Mouse (Mus musculus): ENCODE results near the gene Cacna2d3. TPM values are rescaled to one million over a fixed set of nuclear protein-coding genes. Genes with fewer than 3 reads are reported as not detected.

Gene Cacna2d3
- total and polyA plus RNA-seq, 2 experiments from 2014 or later = 24.0 to 32.8 TPM

GRCm38 (mm10) chr14:29350627-29351026 lies 371.0 kb downstream of the Cacna2d3 start:
- H3K27ac ChIP-seq (ENCODE audit: low read depth, low read length) = no peak overlapping the region
- H3K4me3 ChIP-seq (ENCODE audit: low read depth, low read length) = no peak overlapping the region
- 70% methylated on average over 4 of the region's 4 CpGs for WGBS
- no peaks in the 10 kb centered on the region for H3K27me3 ChIP-seq (ENCODE audit: insufficient read depth, low read length)
- DNase-seq (ENCODE audit: low spot score) (peak; percentile 2), ATAC-seq (ENCODE audit: low FRiP score) (no peak)
- H3K4me2 ChIP-seq (ENCODE audit: low read depth, low read length, poor library complexity, severe bottlenecking) = no peak overlapping the region
- H3K9ac ChIP-seq (replicated peaks; ENCODE audit: low read length, poor library complexity, severe bottlenecking) = no peak overlapping the region
- H3K9me3 ChIP-seq (ENCODE audit: low read length) = no peaks in the 10 kb centered on the region
- no peaks in the 10 kb centered on the region for H3K4me1 ChIP-seq (ENCODE audit: insufficient read depth, low read length)
- TF ChIP-seq CTCF (IDR thresholded peaks at IDR 0.05) = no peak
- H3K36me3 ChIP-seq (ENCODE audit: insufficient read depth, low read length) = no peaks in the 10 kb centered on the region

GRCm38 (mm10) chr14:29341581-29341980 lies 380.1 kb downstream of the Cacna2d3 start:
- H3K27me3 ChIP-seq (ENCODE audit: insufficient read depth, low read length) = no peaks in the 10 kb centered on the region
- no peak overlapping the region for H3K9ac ChIP-seq (replicated peaks; ENCODE audit: low read length, poor library complexity, severe bottlenecking)
- H3K9me3 ChIP-seq (ENCODE audit: low read length) = no peaks in the 10 kb centered on the region
- 87% methylated on average over 6 of the region's 6 CpGs for WGBS
- TF ChIP-seq CTCF (IDR thresholded peaks at IDR 0.05) = peak; percentile 27
- no peak for DNase-seq (ENCODE audit: low spot score)
- no peaks in the 10 kb centered on the region for H3K36me3 ChIP-seq (ENCODE audit: insufficient read depth, low read length)
- peaks cover 3% of the 10 kb centered on the region; the same call in 1 of the 2 replicates for H3K4me1 ChIP-seq (ENCODE audit: insufficient read depth, low read length)
- no peak overlapping the region for H3K4me2 ChIP-seq (ENCODE audit: low read depth, low read length, poor library complexity, severe bottlenecking)
- ATAC-seq (ENCODE audit: low FRiP score) = no peak
- 0 out of 2 replicates have a peak overlapping the region, but pooled peaks have one; percentile 21 for H3K27ac ChIP-seq (ENCODE audit: low read depth, low read length)
- no peak overlapping the region for H3K4me3 ChIP-seq (ENCODE audit: low read depth, low read length)

GRCm38 (mm10) chr14:29340728-29341127 lies 380.9 kb downstream of the Cacna2d3 start:
- no peak for ATAC-seq (ENCODE audit: low FRiP score)
- Histone ChIP-seq H3K4me1 (ENCODE audit: insufficient read depth, low read length) (peaks cover 3% of the 10 kb centered on the region; the same call in 1 of the 2 replicates), H3K27me3 (ENCODE audit: insufficient read depth, low read length) (no peaks in the 10 kb centered on the region), H3K36me3 (ENCODE audit: insufficient read depth, low read length) (no peaks in the 10 kb centered on the region), H3K9ac (replicated peaks; ENCODE audit: low read length, poor library complexity, severe bottlenecking) (no peak overlapping the region), H3K27ac (ENCODE audit: low read depth, low read length) (no peak overlapping the region), H3K4me3 (ENCODE audit: low read depth, low read length) (no peak overlapping the region), H3K4me2 (ENCODE audit: low read depth, low read length, poor library complexity, severe bottlenecking) (no peak overlapping the region), H3K9me3 (ENCODE audit: low read length) (no peaks in the 10 kb centered on the region)
- WGBS = 29% methylated on average over 5 of the region's 5 CpGs
- DNase-seq (ENCODE audit: low spot score) = no peak
- no peak for TF ChIP-seq CTCF (IDR thresholded peaks at IDR 0.05)

- H3K27ac ChIP-seq (ENCODE audit: low read depth, low read length) = no peak overlapping the region
- H3K9me3 ChIP-seq (ENCODE audit: low read length) = no peaks in the 10 kb centered on the region
- WGBS = 85% methylated on average over 5 of the region's 5 CpGs
- no peak for TF ChIP-seq CTCF (IDR thresholded peaks at IDR 0.05)
- ATAC-seq (ENCODE audit: low FRiP score) (no peak), DNase-seq (ENCODE audit: low spot score) (no peak)
- H3K4me3 ChIP-seq (ENCODE audit: low read depth, low read length) = no peak overlapping the region
- H3K4me2 ChIP-seq (ENCODE audit: low read depth, low read length, poor library complexity, severe bottlenecking) = no peak overlapping the region
- H3K27me3 ChIP-seq (ENCODE audit: insufficient read depth, low read length) = no peaks in the 10 kb centered on the region
- H3K4me1 ChIP-seq (ENCODE audit: insufficient read depth, low read length) = no peaks in the 10 kb centered on the region; the same call in 1 of the 2 replicates
- H3K36me3 ChIP-seq (ENCODE audit: insufficient read depth, low read length) = no peaks in the 10 kb centered on the region
- no peak overlapping the region for H3K9ac ChIP-seq (replicated peaks; ENCODE audit: low read length, poor library complexity, severe bottlenecking)
These were observed 386.8 kb downstream of the Cacna2d3 start for GRCm38 (mm10) chr14:29334897-29335296.

GRCm38 (mm10) chr14:29334216-29334615 lies 387.4 kb downstream of the Cacna2d3 start:
- TF ChIP-seq CTCF (IDR thresholded peaks at IDR 0.05) = no peak
- H3K27ac ChIP-seq (ENCODE audit: low read depth, low read length) = no peak overlapping the region
- H3K4me3 ChIP-seq (ENCODE audit: low read depth, low read length) = no peak overlapping the region
- H3K4me1 ChIP-seq (ENCODE audit: insufficient read depth, low read length) = no peaks in the 10 kb centered on the region
- no peaks in the 10 kb centered on the region for H3K36me3 ChIP-seq (ENCODE audit: insufficient read depth, low read length)
- H3K4me2 ChIP-seq (ENCODE audit: low read depth, low read length, poor library complexity, severe bottlenecking) = no peak overlapping the region
- no peaks in the 10 kb centered on the region for H3K9me3 ChIP-seq (ENCODE audit: low read length)
- DNase-seq (ENCODE audit: low spot score) (no peak), ATAC-seq (ENCODE audit: low FRiP score) (no peak)
- WGBS = 90% methylated on average over 2 of the region's 2 CpGs
- H3K27me3 ChIP-seq (ENCODE audit: insufficient read depth, low read length) = no peaks in the 10 kb centered on the region
- H3K9ac ChIP-seq (replicated peaks; ENCODE audit: low read length, poor library complexity, severe bottlenecking) = no peak overlapping the region

GRCm38 (mm10) chr14:29324430-29324782 lies 397.3 kb downstream of the Cacna2d3 start:
- Histone ChIP-seq H3K9me3 (ENCODE audit: low read length) (no peaks in the 10 kb centered on the region), H3K27ac (ENCODE audit: low read depth, low read length) (no peak overlapping the region)
- peak; percentile 38; the same call in 1 of the 2 replicates for ATAC-seq (ENCODE audit: low FRiP score)

More at GRCm38 (mm10) chr14:29324430-29324782, 397.3 kb downstream of the Cacna2d3 start:
- H3K4me1 ChIP-seq (ENCODE audit: insufficient read depth, low read length) = no peaks in the 10 kb centered on the region
- no peaks in the 10 kb centered on the region for H3K36me3 ChIP-seq (ENCODE audit: insufficient read depth, low read length)
- no peak for TF ChIP-seq CTCF (IDR thresholded peaks at IDR 0.05)
- H3K27me3 ChIP-seq (ENCODE audit: insufficient read depth, low read length) = no peaks in the 10 kb centered on the region
- no peak overlapping the region for H3K4me3 ChIP-seq (ENCODE audit: low read depth, low read length)
- no peak overlapping the region for H3K4me2 ChIP-seq (ENCODE audit: low read depth, low read length, poor library complexity, severe bottlenecking)
- WGBS = 79% methylated on average over 5 of the region's 5 CpGs
- H3K9ac ChIP-seq (replicated peaks; ENCODE audit: low read length, poor library complexity, severe bottlenecking) = no peak overlapping the region
- peak; percentile 76 for DNase-seq (ENCODE audit: low spot score)

All from midbrain, postnatal 0 days (tissue).